Mouse (Mus musculus): ENCODE measurements at regions not wholly inside any gene's neighbourhood (a gene's known extent, or its start where the extent isn't known, plus 50 kb on each side); places are given as distances from the start of the nearest gene placed in this dataset.

GRCm38 (mm10) chr2:146694041-146694440 lies 161.6 kb upstream of the Kiz start:
- H3K27ac ChIP-seq (replicated peaks), result no peak overlapping the region; the same call in none of the 2 replicates
- peak overlapping the region; percentile 26; the same call in 1 of the 2 replicates for H3K4me2 ChIP-seq (replicated peaks)
- peaks cover 12% of the 10 kb centered on the region for H3K4me1 ChIP-seq
- H3K4me3 ChIP-seq, result no peak overlapping the region
- H3K9me3 ChIP-seq, result peaks cover 4% of the 10 kb centered on the region; the same call in 1 of the 2 replicates
- 2% methylated on average over 5 of the region's 5 CpGs for WGBS
- no peaks in the 10 kb centered on the region for H3K36me3 ChIP-seq
- ATAC-seq (ENCODE audit: low FRiP score, low read depth), result peak; percentile 89
- H3K9ac ChIP-seq (replicated peaks), result no peak overlapping the region
- peaks cover 32% of the 10 kb centered on the region for H3K27me3 ChIP-seq

DNA sequence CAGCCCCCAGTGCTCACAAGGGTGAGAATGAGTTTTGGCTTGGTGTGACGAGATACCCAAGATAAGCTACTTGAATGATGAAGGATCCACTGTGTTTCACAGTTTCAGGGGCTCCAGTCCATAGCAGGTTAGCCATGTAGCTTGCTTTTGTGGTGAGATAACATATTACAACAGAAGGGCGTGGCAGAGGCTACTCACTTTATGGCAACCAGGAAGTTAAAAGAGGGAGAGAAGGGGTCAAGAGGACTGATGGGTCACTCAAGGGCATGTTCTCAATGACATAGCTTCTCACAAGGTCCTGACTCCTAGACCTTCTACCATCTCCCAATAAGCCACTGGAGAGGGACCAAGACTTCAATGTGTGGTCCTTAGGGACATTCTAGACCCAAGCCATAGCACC lies 159.4 kb upstream of the Kiz start:
- WGBS, result 86% methylated on average over 2 of the region's 2 CpGs
- Histone ChIP-seq H3K9me3 (peaks cover 3% of the 10 kb centered on the region; the same call in 1 of the 2 replicates), H3K4me2 (replicated peaks) (no peak overlapping the region), H3K27ac (replicated peaks) (no peak overlapping the region), H3K4me1 (peaks cover 12% of the 10 kb centered on the region), H3K4me3 (no peak overlapping the region), H3K27me3 (peaks cover 28% of the 10 kb centered on the region), H3K36me3 (no peaks in the 10 kb centered on the region), H3K9ac (replicated peaks) (no peak overlapping the region)
- no peak for ATAC-seq (ENCODE audit: low FRiP score, low read depth)

GRCm38 (mm10) chr2:146696727-146697126 lies 158.9 kb upstream of the Kiz start:
- no peak overlapping the region for H3K4me2 ChIP-seq (replicated peaks)
- ATAC-seq (ENCODE audit: low FRiP score, low read depth), result no peak
- H3K4me1 ChIP-seq, result peaks cover 12% of the 10 kb centered on the region
- H3K36me3 ChIP-seq, result no peaks in the 10 kb centered on the region
- no peak overlapping the region for H3K4me3 ChIP-seq
- H3K27me3 ChIP-seq, result peaks cover 24% of the 10 kb centered on the region
- no peak overlapping the region for H3K27ac ChIP-seq (replicated peaks)
- 93% methylated on average over 4 of the region's 4 CpGs for WGBS
- no peak overlapping the region for H3K9ac ChIP-seq (replicated peaks)
- H3K9me3 ChIP-seq, result no peaks in the 10 kb centered on the region

DNA sequence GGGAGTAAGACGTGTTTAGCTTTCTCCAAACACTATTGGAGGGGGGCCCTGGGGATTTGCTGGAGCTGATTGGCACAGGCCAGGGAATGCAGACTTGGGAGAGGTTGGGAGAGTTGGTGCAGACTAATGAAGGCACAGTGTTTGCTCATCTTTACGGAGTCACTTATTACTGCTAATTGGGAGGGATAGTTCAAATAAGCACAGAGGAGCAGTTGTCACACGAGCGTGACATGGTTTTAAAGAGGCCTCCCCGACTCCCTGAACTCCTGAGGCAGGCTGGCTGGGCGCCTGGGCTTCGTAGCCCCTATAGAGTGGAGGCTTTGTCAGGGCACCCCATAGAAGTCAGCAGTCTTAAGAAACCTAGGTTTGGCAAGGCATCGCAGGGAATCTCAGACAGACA lies 145.0 kb upstream of the Kiz start:
- H3K27ac ChIP-seq (replicated peaks), result 0 out of 2 replicates have a peak overlapping the region, but pooled peaks have one; percentile 49
- no peaks in the 10 kb centered on the region for H3K36me3 ChIP-seq

DNA sequence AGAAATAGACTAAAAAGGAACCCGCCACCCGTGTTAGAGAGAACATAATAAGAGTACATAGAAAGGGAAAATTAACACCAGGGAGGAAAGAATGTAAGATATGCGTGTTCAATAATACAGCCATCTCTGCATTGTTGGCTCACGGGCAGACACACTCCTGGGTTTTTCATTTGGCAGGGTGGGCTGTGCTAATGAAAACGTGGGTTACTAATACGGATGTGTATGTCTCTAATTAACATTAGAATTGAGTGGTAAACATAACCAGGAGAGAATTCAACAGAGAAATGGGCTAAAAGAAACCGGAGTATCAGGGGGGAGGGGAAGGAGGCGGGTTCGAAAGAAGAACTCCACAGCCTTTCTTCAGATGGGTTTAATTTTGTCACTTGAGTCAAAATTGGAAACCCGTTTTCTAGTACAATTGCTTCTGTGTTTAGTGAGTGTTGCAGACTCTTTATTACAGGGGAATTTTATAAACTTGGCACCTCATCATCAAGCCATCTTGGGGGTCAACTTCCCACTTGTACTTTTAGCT lies 134.4 kb upstream of the Kiz start:
- H3K4me2 ChIP-seq (replicated peaks), result no peak overlapping the region; the same call in 1 of the 2 replicates

More for the DNA sequence above, 145.0 kb upstream of the Kiz start:
- Histone ChIP-seq H3K27me3 (peaks cover 14% of the 10 kb centered on the region), H3K9ac (replicated peaks) (no peak overlapping the region), H3K4me2 (replicated peaks) (no peak overlapping the region), H3K4me1 (peaks cover 5% of the 10 kb centered on the region), H3K9me3 (no peaks in the 10 kb centered on the region), H3K4me3 (no peak overlapping the region)
- 46% methylated on average over 8 of the region's 8 CpGs for WGBS
- peak; percentile 72 for ATAC-seq (ENCODE audit: low FRiP score, low read depth)

DNA sequence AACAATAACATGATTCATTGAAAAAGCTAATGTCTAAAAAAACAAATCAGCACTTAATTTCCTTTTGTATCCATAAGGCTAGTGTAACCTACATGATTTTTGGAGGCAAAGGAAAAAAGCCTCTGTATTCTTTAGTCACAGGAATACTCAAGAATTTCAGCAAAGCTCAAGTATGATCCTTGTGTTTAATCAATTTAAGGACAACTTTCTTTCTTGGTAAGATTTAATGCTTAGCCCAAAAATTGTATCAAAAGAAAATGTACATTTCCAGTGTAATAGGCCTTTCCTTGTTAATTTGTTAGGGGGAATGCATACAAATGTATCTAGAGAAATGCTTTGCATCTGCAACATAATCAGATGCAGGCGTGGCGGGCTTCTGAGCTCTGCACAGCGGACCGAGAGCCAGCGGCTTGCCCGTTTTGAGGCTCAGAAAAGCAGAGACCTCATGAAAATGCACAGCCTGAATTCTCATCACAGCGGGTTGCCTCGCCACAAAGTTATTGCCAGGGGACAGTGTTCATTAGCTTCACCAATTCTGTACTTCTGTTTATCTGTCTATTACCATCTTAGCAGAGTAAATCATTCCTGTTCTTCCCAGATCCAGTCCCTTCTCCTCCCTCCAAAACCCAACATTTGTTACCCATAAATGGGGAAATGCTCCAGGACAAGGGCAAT lies 133.2 kb upstream of the Kiz start:
- peaks cover 46% of the 10 kb centered on the region for H3K4me1 ChIP-seq
- peak; percentile 47 for ATAC-seq (ENCODE audit: low FRiP score, low read depth)
- H3K27ac ChIP-seq (replicated peaks), result peak overlapping the region; percentile 82
- peaks cover 43% of the 10 kb centered on the region for H3K27me3 ChIP-seq
- H3K4me3 ChIP-seq, result no peak overlapping the region
- H3K4me2 ChIP-seq (replicated peaks), result peak overlapping the region; percentile 25; the same call in 1 of the 2 replicates
- no peak overlapping the region for H3K9ac ChIP-seq (replicated peaks)
- WGBS, result 3% methylated on average over 8 of the region's 8 CpGs
- H3K36me3 ChIP-seq, result no peaks in the 10 kb centered on the region
- H3K9me3 ChIP-seq, result no peaks in the 10 kb centered on the region

More for the DNA sequence above, 134.4 kb upstream of the Kiz start:
- Histone ChIP-seq H3K9ac (replicated peaks) (no peak overlapping the region), H3K27ac (replicated peaks) (peak overlapping the region; percentile 43; the same call in 1 of the 2 replicates), H3K4me3 (no peak overlapping the region), H3K36me3 (no peaks in the 10 kb centered on the region), H3K4me1 (peaks cover 43% of the 10 kb centered on the region), H3K9me3 (no peaks in the 10 kb centered on the region), H3K27me3 (peaks cover 44% of the 10 kb centered on the region)
- no peak for ATAC-seq (ENCODE audit: low FRiP score, low read depth)
- 9% methylated on average over 10 of the region's 10 CpGs for WGBS

GRCm38 (mm10) chr2:146723172-146723571 lies 132.5 kb upstream of the Kiz start:
- no peaks in the 10 kb centered on the region for H3K36me3 ChIP-seq
- peaks cover 46% of the 10 kb centered on the region for H3K4me1 ChIP-seq
- H3K27ac ChIP-seq (replicated peaks), result peak overlapping the region; percentile 82
- H3K9me3 ChIP-seq, result no peaks in the 10 kb centered on the region
- 0 out of 2 replicates have a peak overlapping the region, but pooled peaks have one; percentile 25 for H3K4me2 ChIP-seq (replicated peaks)
- peak; percentile 74 for ATAC-seq (ENCODE audit: low FRiP score, low read depth)
- H3K27me3 ChIP-seq, result peaks cover 42% of the 10 kb centered on the region
- H3K4me3 ChIP-seq, result no peak overlapping the region
- WGBS, result 21% methylated on average over 9 of the region's 9 CpGs
- no peak overlapping the region for H3K9ac ChIP-seq (replicated peaks)

DNA sequence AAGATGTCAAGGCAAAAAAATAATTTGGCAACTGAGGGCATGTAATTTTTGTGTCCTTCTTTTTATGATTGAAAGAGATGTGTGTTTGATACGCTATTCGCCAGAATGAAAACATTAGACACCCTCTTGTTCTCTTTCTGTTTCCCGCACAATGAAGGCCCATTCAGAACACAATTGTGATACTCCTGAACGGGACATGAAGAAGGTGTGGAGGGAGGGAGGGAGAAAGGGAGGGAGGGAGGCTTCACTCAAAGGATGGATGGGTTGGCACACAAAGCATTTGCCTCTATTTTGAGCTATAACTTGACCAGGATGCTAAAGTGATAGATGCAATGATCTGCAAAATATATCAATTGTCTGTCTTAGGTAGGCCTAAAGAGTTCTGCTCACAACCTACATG lies 132.0 kb upstream of the Kiz start:
- Histone ChIP-seq H3K27ac (replicated peaks) (peak overlapping the region; percentile 82), H3K9me3 (no peaks in the 10 kb centered on the region), H3K9ac (replicated peaks) (no peak overlapping the region), H3K36me3 (no peaks in the 10 kb centered on the region), H3K4me1 (peaks cover 46% of the 10 kb centered on the region), H3K27me3 (peaks cover 41% of the 10 kb centered on the region), H3K4me2 (replicated peaks) (peak overlapping the region; percentile 2; the same call in 1 of the 2 replicates), H3K4me3 (no peak overlapping the region)
- peak; percentile 35; the same call in 1 of the 2 replicates for ATAC-seq (ENCODE audit: low FRiP score, low read depth)
- 27% methylated on average over 4 of the region's 4 CpGs for WGBS

DNA sequence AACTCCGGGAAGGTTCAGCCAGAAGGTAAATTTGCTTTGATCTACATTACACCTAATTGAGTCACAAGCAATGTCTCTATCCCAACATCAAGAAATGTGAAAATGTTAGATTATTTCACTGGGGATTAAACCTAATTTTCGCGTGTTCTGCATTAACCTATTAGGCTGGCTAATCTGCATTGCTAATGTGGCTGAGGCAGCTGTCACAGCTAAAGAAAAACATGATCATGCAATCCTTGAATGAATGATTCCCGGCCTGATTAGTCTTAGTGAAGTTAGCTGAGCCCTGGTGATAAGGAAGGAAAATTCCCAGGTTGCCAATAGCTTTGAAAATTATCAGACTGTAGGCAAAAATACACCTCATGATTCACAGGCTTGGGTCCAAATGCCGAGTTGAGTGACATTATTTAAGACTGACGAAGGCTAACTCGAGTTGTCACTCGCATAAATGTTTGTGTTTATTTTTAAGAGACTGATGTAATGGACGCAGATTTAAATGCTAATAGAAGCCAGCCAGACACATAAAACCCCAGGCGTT lies 131.5 kb upstream of the Kiz start:
- Histone ChIP-seq H3K4me3 (no peak overlapping the region), H3K36me3 (no peaks in the 10 kb centered on the region), H3K4me1 (peaks cover 46% of the 10 kb centered on the region), H3K27ac (replicated peaks) (peak overlapping the region; percentile 82), H3K4me2 (replicated peaks) (peak overlapping the region; percentile 2; the same call in 1 of the 2 replicates), H3K9ac (replicated peaks) (no peak overlapping the region), H3K27me3 (peaks cover 41% of the 10 kb centered on the region), H3K9me3 (no peaks in the 10 kb centered on the region)
- 31% methylated on average over 10 of the region's 10 CpGs for WGBS
- peak; percentile 66 for ATAC-seq (ENCODE audit: low FRiP score, low read depth)

GRCm38 (mm10) chr2:146724924-146725555 lies 130.6 kb upstream of the Kiz start:
- Histone ChIP-seq H3K4me2 (replicated peaks) (peak overlapping the region; percentile 2; the same call in 1 of the 2 replicates), H3K4me3 (no peak overlapping the region), H3K4me1 (peaks cover 46% of the 10 kb centered on the region), H3K9ac (replicated peaks) (no peak overlapping the region; the same call in 1 of the 2 replicates), H3K27ac (replicated peaks) (peak overlapping the region; percentile 82), H3K27me3 (peaks cover 39% of the 10 kb centered on the region), H3K36me3 (no peaks in the 10 kb centered on the region), H3K9me3 (no peaks in the 10 kb centered on the region)
- WGBS, result 12% methylated on average over 9 of the region's 9 CpGs
- ATAC-seq (ENCODE audit: low FRiP score, low read depth), result no peak

GRCm38 (mm10) chr2:146728693-146729092 lies 127.0 kb upstream of the Kiz start:
- H3K4me3 ChIP-seq, result no peak overlapping the region
- H3K36me3 ChIP-seq, result no peaks in the 10 kb centered on the region
- peaks cover 37% of the 10 kb centered on the region for H3K27me3 ChIP-seq
- H3K4me2 ChIP-seq (replicated peaks), result no peak overlapping the region
- no peaks in the 10 kb centered on the region for H3K9me3 ChIP-seq
- peaks cover 29% of the 10 kb centered on the region for H3K4me1 ChIP-seq
- no peak overlapping the region for H3K9ac ChIP-seq (replicated peaks)
- ATAC-seq (ENCODE audit: low FRiP score, low read depth), result no peak
- no peak overlapping the region for H3K27ac ChIP-seq (replicated peaks)

GRCm38 (mm10) chr2:146731081-146731480 lies 124.6 kb upstream of the Kiz start:
- Histone ChIP-seq H3K9ac (replicated peaks) (no peak overlapping the region), H3K36me3 (no peaks in the 10 kb centered on the region), H3K9me3 (no peaks in the 10 kb centered on the region), H3K4me3 (no peak overlapping the region), H3K4me1 (peaks cover 8% of the 10 kb centered on the region; the same call in 1 of the 2 replicates), H3K27ac (replicated peaks) (no peak overlapping the region), H3K27me3 (peaks cover 30% of the 10 kb centered on the region), H3K4me2 (replicated peaks) (no peak overlapping the region)
- WGBS, result 30% methylated on average over 3 of the region's 3 CpGs
- ATAC-seq (ENCODE audit: low FRiP score, low read depth), result no peak
